Mouse (Mus musculus): ENCODE results near the gene Muc5ac.

The Muc5ac gene

DNA sequence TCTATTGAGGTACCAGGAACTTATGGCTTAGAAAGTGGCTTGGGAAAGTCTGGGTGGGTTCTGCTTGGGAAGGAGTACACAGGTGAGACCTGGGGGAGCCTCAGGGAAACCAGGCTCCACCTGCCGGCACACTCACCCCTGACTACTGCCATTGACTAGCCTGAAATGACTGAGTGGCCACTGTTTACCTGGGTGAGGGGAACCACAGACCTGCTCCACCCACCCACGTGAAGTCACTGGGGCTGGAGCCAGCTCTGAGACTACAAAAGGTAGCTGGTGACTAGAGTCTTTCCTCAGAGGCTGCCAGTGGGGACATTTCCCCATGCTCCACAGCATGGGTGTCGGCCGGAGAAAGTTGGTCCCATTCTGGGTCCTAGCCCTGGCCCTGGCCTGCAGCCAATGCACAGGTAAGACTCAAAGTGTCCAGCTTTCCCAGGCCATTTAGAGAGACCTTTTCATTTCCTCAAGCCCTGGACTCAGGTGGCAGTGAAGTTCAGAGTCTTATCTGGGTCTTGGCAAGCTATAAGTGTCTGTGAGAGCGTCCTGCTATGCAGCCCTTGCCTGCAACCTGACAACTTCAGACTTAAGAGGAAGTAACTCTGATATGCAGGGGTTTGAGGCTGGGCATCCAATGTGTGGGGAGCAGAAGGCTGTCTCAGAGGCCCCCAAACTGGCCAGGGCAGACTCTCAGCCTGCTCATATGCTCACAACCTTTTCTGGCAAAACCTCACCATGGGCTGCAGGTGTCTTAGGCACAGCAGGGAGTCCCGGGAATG lies at the start of gene Muc5ac:
Gene Muc5ac (plus strand): TSS at position 296 of the 776 bp plus-strand sequence.
- in situ Hi-C loops (cut with MboI, MseI): loop anchor here (25.0 kb wide), 1 partner anchor 1148 kb away; the partner anchor contains the start of gene Th

GRCm38 (mm10) chr7:141747451-141748100 lies 41.2 kb upstream of the Muc5ac start:
- in situ Hi-C loops (cut with MboI, MseI): loop anchor here (5.0 to 10.0 kb wide), 2 partner anchors 50 to 417 kb away; partner anchors contain the start of gene Gm4553

GRCm38 (mm10) chr7:141752513-141752912 lies 36.3 kb upstream of the Muc5ac start:
- in situ Hi-C loops (cut with MboI, MseI): no loop called here

DNA sequence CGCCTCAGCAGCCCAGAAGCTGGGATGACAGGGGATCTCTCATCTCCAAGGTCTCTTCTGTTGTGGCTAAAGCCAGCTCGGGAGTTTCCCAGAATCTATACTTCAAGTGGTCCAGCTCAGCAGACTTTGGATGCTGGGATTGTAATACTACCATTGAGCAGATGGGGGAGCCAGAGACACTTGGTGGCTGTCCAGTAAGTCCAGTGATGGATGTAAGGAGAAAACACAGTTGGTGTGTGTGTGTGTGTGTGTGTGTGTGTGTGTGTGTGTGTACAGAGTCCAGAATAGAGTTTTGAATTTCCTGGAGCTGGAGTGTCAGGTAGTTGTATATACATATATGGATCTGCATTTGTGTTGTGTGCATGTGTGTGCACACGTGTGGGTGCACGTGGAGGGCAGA lies 32.9 kb upstream of the Muc5ac start:
- in situ Hi-C loops (cut with MboI, MseI): loop anchor here (5.0 kb wide), 1 partner anchor 166 kb away; no protein-coding TSS in a partner anchor

DNA sequence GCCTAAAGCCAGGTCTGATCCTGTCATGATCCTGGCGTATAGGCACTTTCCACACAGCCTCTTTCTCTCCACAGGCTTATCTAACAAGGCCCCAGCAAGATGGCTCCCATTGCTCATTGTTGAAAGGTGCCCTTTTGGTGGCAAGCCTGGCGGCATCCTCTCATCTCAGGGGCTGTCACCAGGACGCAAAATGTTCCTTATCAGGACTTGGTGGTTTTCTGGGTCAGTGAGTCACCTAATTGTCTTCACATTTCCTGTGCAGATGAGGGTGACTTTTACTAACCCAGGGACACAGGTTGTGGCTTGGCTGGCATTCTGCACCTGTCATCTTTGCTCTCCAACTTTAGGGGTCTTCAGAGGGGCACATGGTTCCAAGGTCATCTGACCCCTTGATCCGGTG lies 30.5 kb upstream of the Muc5ac start:
- in situ Hi-C loops (cut with MboI, MseI): loop anchor here (5.0 kb wide), 1 partner anchor 164 kb away; no protein-coding TSS in a partner anchor

DNA sequence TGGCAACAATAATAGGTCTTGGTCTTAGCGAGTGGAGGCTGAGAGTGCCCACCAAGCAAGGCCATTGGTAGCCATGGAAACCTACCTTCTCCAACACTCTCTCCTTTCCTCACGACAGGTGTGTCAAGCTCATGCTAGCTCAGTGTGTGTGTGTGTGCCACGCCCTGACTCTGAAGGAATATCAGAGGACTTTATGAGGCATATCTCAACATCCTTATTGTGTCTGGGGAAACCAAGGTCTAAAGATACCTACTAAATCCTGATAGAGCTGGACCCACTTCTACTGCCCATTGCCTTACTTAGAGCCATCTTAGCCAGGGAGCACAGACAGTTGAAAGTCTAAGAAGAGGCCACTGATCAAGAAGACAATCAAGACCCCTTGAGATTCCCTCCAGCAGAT lies 18.3 kb upstream of the Muc5ac start:
- in situ Hi-C loops (cut with MboI, MseI): no loop called here

GRCm38 (mm10) chr7:141770988-141771387 lies 17.8 kb upstream of the Muc5ac start:
- in situ Hi-C loops (cut with MboI, MseI): no loop called here

- in situ Hi-C loops (cut with MboI, MseI): no loop called here
These were observed 16.7 kb upstream of the Muc5ac start for GRCm38 (mm10) chr7:141772058-141772557.

DNA sequence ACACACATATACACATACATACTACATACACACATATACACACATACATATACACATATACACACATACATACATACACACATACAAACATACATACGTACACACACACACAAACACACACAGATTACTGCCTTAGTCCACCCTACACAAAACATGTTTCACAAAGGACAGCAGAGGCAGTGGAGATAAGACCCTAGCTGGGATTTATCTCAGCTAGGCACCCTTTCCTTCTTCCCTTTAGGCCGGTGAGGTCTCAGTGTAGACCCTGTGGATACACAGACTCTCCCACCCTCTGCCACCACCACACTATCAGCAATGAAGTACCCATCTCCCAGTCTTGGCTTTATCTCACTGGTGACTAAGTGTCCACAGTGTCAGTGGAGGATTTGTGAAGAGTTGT lies 13.9 kb upstream of the Muc5ac start:
- in situ Hi-C loops (cut with MboI, MseI): loop anchor here (25.0 kb wide), 1 partner anchor 1162 kb away; the partner anchor contains the start of gene Th

- in situ Hi-C loops (cut with MboI, MseI): loop anchor here (25.0 kb wide), 1 partner anchor 1161 kb away; the partner anchor contains the start of gene Th
These were observed 12.6 kb upstream of the Muc5ac start for GRCm38 (mm10) chr7:141776199-141776598.

GRCm38 (mm10) chr7:141794251-141794650 lies 5.5 kb downstream of the Muc5ac start:
- in situ Hi-C loops (cut with MboI, MseI): loop anchor here (25.0 kb wide), 1 partner anchor 1143 kb away; the partner anchor contains the start of gene Th

DNA sequence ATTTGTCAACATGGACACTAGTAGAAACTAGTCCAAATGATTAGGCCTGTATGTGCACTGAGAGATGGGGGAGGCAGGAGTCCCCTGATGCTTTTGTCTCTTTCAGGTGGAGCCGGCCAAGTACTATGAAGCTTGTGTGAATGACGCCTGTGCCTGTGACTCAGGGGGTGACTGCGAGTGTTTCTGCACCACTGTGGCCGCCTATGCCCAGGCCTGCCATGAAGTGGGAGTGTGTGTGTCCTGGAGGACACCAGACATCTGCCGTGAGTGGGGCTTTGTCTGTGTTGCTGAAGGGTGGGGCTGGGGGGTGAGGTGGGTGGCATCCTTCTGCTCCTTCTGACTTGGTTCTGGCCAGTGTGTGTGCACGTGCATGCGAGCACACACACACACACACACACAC lies 14.4 kb downstream of the Muc5ac start:
- in situ Hi-C loops (cut with MboI, MseI): loop anchor here (10.0 kb wide), 1 partner anchor 1972 kb away; no protein-coding TSS in a partner anchor

GRCm38 (mm10) chr7:141805384-141805783 lies 16.6 kb downstream of the Muc5ac start:
- in situ Hi-C loops (cut with MboI, MseI): loop anchor here (10.0 kb wide), 1 partner anchor 1969 kb away; no protein-coding TSS in a partner anchor

- in situ Hi-C loops (cut with MboI, MseI): loop anchor here (10.0 kb wide), 1 partner anchor 1967 kb away; no protein-coding TSS in a partner anchor
These were observed 19.1 kb downstream of the Muc5ac start for GRCm38 (mm10) chr7:141807823-141808222.

DNA sequence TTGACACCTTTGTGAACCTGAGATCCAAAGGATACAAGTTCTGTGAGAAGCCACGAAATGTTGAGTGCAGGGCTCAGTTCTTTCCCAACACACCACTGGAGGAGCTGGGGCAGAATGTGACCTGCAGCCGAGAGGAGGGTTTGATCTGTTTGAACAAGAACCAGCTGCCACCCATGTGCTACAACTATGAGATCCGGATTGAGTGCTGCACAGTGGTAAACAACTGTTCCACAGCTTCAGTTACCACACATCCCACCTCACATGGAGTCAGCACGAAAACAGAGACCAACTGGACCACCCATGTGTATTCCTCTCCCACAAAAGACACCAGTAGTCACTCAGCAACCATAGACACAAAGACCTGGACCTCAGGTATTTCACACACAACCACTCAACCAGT lies 21.2 kb downstream of the Muc5ac start:
- in situ Hi-C loops (cut with MboI, MseI): loop anchor here (10.0 kb wide), 1 partner anchor 1965 kb away; no protein-coding TSS in a partner anchor

DNA sequence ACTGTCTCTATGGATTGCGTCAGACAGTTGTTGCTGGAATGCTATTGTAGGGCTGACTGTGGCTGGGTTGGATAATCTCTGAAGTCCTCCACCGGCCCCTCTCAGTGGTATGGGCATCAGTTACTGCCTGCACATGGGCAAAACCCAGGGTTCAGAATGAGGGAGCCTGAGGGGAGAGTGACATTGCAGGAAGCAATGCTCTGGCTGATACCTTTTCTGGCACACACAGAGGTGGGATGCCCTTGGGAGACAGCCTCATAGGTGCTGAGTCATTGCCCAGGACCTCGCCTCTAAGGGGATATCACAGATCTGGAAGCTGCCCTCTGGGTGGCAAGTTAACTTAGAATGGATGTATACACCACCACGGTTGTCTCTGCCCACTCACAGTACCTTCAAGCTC lies 24.5 kb downstream of the Muc5ac start:
- in situ Hi-C loops (cut with MboI, MseI): no loop called here

DNA sequence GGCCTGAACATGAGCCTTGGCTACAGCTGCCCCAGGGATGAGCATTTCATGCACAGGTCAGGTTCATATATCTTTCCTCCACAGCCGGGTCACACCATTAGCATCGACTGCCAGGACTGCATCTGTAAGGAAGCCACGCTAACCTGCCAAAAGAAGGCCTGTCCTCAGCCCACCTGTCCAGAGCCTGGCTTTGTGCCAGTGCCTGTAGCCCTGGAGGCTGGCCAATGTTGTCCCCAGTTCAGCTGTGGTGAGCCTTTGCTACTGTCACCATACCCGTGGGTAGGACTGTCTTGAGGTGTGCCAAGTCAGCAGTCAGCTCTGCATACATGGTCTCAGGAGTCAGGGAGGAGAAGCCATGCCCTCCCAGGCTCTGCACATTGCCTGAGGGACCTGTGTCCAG lies 26.6 kb downstream of the Muc5ac start:
- in situ Hi-C loops (cut with MboI, MseI): no loop called here

DNA sequence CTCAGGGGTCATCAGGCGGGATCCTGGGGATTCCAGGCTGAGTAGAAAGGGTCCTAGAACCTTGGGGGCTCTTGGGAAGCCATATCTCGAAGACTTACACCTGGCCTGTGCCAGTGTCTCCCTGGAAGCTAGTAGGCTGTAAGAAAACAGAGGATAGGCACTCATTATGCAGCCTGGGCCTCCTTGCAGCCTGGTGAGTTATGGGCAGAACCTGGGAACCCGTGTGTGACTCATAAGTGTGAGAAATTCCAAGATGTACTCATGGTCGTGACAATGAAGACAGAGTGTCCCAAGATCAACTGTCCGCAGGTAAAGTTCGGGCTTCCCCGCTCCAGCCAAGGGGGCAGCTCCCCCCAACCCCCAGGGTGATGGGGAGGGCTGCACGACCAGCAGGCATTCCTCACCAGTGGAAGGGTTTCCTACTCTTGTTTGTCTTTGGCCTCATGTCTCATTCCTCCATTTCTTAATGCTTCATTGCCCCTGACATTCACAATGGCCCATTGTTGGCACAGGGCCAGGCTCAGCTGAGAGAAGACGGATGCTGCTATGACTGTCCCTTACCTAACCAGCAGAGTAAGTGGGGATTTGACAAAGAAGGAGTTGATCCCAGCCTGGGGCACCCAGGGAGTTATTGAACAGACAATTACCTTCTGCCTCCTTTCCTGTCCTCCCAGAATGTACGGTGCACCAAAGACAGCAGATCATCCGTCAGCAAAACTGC lies 28.7 kb downstream of the Muc5ac start:
- in situ Hi-C loops (cut with MboI, MseI): no loop called here

- in situ Hi-C loops (cut with MboI, MseI): no loop called here
These were observed 29.5 kb downstream of the Muc5ac start for GRCm38 (mm10) chr7:141818267-141818666.

DNA sequence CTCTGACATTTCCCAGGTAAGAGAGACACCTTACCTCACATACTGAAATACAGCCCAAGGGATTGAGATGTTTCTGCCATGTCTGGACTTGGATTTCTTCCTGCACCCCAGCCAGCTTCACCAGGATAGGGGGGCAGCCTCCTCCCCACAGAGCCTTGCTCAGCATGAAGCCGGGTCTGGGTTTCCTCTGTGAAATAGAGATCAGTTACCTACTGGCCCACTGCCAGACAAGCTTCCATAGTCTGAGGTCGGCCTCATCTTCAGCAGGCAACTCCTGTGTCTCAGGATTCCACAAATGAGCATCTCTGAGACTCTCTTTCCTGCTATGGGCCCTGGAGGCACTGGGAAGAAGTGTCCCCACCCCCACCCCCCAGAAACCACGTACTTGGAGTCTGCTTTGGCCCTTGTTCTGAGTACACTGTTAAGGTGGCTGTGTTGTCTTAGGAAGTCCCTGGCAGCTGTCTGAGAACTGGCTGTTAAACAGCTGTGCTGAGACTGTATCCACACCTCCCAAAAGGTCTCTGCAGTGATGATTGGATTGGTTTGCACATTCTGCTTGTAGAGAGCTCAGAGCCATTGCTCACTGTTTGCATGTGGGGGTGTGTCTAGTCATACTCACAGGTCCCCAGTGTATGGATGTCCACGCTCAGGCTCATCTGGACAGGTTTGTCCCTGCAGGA lies 34.0 kb downstream of the Muc5ac start:
- in situ Hi-C loops (cut with MboI, MseI): no loop called here

DNA sequence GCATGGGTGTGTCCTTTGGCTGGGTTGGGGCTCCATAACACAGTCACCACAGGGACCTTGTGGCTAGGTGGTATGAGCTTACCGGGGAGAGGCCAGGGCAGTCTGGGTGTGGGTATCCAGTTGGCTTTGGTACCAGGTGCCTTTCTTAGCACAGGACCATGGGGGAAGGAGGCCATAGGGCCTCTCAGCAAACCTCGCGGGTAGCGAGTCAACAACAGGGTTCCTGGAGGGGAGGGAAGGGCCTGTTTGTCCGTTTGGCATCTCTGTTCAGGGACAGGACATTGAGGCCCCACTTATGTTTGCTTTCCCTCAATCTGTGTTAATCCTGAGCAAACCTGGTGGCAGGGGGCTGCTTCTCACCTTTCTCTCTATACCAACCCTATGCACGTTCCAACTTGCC lies 34.9 kb downstream of the Muc5ac start:
- in situ Hi-C loops (cut with MboI, MseI): no loop called here
